Mouse (Mus musculus) kidney, postnatal 36 days (tissue): ENCODE measurements at regions not wholly inside any gene's neighbourhood (a gene's known extent, or its start where the extent isn't known, plus 50 kb on each side); places are given as distances from the start of the nearest gene placed in this dataset.
A peak's percentile ranks its signal among the peaks of the same experiment; 100 is the strongest.

Source experiments
- DNase-seq, 2 experiments: peaks; one replicate each; pipeline ENCODE4 v3.0.0; 2021 to 2022; ENCODE audit warnings: mixed read lengths in 2 of 2

GRCm38 (mm10) chr17:9484098-9484497, 62.2 kb downstream of the Gm17728 start:
- peak in 1 of 2 experiments; percentile 6 for DNase-seq

GRCm38 (mm10) chr17:9484566-9484965, 62.7 kb downstream of the Gm17728 start:
- DNase-seq, result no peak

- DNase-seq, result no peak
Measured at GRCm38 (mm10) chr17:9529340-9529739, 107.5 kb downstream of the Gm17728 start.

DNA sequence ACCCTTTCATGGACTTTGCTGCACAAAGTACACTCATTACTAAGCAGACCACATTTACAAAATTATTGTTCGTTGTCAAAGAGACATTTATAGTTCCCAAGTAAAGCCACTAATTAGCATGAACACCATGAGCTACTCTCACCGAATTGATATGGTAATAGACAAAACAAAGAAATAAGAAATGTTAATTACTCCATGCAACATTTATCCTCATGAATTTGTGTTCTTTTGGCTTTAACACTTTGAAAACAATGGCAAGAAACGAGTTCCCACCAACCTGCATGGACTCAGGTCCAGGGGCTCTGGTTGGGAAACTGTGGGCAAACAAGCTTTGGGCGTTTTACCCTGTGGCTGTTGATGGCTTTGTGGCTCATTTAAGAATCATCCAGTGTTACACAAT, 114.2 kb downstream of the Gm17728 start:
- no peak for DNase-seq

GRCm38 (mm10) chr17:9538371-9538770, 116.5 kb downstream of the Gm17728 start:
- no peak for DNase-seq

DNA sequence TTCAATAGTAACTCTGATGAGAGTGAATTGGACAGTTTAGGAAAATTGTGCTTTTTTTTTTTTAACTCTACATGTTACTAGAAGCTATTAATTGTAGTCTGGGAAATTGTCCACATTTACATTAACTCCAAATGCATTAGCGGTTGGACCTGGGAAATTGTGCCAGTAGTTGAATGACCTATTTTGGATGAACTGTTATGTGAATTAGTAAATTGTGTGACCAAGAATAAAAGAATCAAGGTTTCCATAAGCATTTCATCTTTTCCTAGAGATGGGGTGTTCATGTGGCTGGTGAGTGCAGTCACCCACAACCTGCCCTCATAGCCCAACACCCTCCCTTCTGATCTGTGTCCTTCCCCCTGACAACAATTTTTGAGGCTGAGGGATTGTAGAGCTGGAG, 118.3 kb downstream of the Gm17728 start:
- DNase-seq, result no peak

GRCm38 (mm10) chr17:9543224-9543797, 121.5 kb downstream of the Gm17728 start:
- no peak for DNase-seq

- DNase-seq, result no peak
Measured at GRCm38 (mm10) chr17:9557544-9557943, 112.0 kb downstream of the Pabpc6 start.

DNA sequence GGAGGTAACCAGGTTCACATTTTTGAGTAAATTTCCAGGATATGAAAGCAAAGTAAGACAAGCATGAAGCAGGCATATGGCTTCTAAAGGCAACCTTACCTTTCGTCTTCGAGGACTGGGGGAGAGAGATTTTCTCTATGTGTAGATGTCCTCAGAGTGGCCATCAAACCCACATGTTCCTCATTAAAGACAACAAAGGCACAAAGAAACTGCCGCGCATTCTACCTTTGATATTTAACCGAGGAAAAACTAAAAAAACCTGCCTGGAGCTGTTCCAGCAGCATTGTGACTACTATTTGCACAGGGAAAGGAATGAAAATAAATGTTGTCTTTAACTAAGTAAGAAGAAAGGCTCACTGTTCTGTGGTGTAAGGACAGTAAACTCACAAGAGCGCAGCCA, 102.7 kb downstream of the Pabpc6 start:
- DNase-seq, result no peak

DNA sequence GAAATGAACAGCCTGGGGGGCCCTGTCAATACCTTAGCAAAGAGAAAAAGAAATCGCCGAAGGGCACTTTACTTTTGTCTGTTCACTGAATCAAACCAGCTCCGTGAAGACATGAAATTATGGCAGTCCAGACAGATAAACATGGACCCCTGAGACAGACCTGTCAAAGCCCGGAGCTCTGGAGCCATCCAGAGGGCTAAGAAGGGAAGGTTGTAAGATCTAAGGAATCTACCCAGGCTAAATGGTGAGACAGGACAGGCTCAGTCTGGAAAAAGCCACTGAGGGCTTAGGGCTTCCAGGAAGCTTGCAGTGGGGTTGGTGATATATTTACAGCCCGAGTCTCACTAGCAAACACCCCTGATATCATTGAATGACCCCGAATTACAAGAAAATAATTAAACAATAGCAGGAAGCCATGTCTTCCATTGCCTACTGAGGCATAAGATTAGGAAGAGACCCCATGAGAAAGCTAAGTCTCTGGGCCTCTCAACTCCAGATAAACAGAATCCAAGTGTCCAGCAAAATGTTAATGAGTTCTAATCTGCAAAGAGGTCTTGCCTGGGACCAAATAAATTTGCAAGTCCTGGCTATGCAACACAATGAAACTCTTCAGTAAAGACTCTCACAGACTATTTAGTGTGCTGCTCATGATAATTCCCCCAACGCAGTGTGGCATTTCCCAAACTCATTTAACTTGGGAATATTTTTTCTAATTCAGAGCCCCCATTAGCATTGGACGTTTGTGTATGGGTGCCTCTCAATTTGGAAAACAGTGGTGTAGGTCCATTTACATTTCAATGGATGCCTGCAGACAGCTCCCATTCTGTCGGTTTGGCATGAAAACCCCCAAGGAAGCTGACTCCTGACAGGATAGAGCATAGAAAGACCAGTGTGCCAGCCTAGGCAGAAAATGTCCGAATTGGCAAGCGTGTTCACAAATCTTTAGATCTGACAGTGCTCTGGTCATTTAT, 89.8 kb downstream of the Pabpc6 start:
- DNase-seq, result no peak

- no peak for DNase-seq
Measured at GRCm38 (mm10) chr17:9598131-9598530, 71.4 kb downstream of the Pabpc6 start.

GRCm38 (mm10) chr17:9600459-9600858, 69.1 kb downstream of the Pabpc6 start:
- peak in 1 of 2 experiments; percentile 4 for DNase-seq
